Mouse (Mus musculus) liver, adult 2 months (tissue): Measurements from ENCODE around the gene Gmnc.

ENCODE experiments used
- CTCF ChIP-seq: fragments of 200-500 bp; IDR thresholded peaks from 2 replicates; pipeline ENCODE4 v1.5.1; 2011; ENCODE audit warnings: low read depth, low read length, control low read depth
- POLR2A ChIP-seq: fragments of 200-500 bp; IDR thresholded peaks from 2 replicates; pipeline ENCODE4 v1.6.1; 2011; ENCODE audit warnings: low read length, control low read depth; ENCODE audit not compliant: insufficient read depth; ENCODE audit errors: extremely low read depth

DNA sequence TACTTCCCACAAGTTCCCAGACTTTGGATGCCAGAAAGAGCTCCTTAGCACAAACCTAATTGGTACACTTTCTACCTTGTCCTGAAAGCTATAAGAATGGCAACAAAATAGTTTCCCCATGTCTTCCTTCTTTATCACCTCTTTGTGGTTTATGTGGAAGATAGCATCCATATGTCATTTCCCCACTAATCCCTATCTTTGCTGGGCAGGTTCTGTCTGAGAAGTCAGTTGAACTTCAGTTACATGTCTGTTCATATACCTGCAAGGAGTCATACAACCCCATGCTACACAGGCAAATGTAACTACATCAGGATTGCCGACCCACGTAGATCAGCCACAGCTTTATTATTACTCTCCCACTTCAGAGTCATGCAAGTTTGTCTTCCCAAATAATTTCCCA, 35.8 kb upstream of the Gmnc start:
- TF ChIP-seq POLR2A = no peak
- TF ChIP-seq CTCF = no peak
